Mouse (Mus musculus) kidney, embryonic 16.5 days (tissue): ENCODE results near the gene Fscn3. TPM values are rescaled to one million over a fixed set of nuclear protein-coding genes. Genes with fewer than 3 reads are reported as not detected.
A peak's percentile ranks its signal among the peaks of the same experiment; 100 is the strongest.

ENCODE experiments used
- ATAC-seq: fragments of 200-750 bp; cut with Nextera tagmentation; 2 replicates; pipeline ENCODE4 v1.8.0; 2017; ENCODE audit warnings: moderate TSS enrichment; ENCODE audit not compliant: low FRiP score, low TSS enrichment
- H3K27ac ChIP-seq: fragments of 300-500 bp; sonication (generic); 2 replicates; pipeline ENCODE4 v1.5.1; 2014; ENCODE audit warnings: low read length
- H3K27me3 ChIP-seq: fragments of 300-500 bp; sonication (generic); 2 replicates; pipeline ENCODE4 v1.6.1; 2014; ENCODE audit warnings: low read length, control low read depth, mixed read lengths; ENCODE audit not compliant: insufficient read depth
- H3K36me3 ChIP-seq: fragments of 300-500 bp; sonication (generic); 2 replicates; pipeline ENCODE4 v1.6.1; 2014; ENCODE audit warnings: low read length, control low read depth, mixed read lengths; ENCODE audit not compliant: insufficient read depth
- H3K4me1 ChIP-seq: fragments of 300-500 bp; sonication (generic); 2 replicates; pipeline ENCODE4 v1.6.1; 2014; ENCODE audit warnings: low read length, control low read depth, mixed read lengths; ENCODE audit not compliant: insufficient read depth
- H3K4me2 ChIP-seq: fragments of 300-500 bp; sonication (generic); replicated peaks from 2 replicates; pipeline ENCODE4 v1.6.1; 2014; ENCODE audit warnings: low read depth, low read length
- H3K4me3 ChIP-seq: fragments of 300-500 bp; sonication (generic); 2 replicates; pipeline ENCODE4 v1.5.1; 2014; ENCODE audit warnings: mild to moderate bottlenecking, low read length
- H3K9ac ChIP-seq: fragments of 300-500 bp; sonication (generic); replicated peaks from 2 replicates; pipeline ENCODE4 v1.6.1; 2014; ENCODE audit warnings: low read length
- H3K9me3 ChIP-seq: fragments of 300-500 bp; sonication (generic); 2 replicates; pipeline ENCODE4 v1.6.1; 2016; ENCODE audit warnings: low read length, control low read depth
- WGBS: fragments of 180-500 bp; shearing (Covaris S2); extraction: QIAGEN DNeasy Blood & Tissue Kit; methylation state at CpG from one replicate; pipeline ENCODE4 v1.1.7; 2014; 5-methylcytosine and 5-hydroxymethylcytosine counted together
- polyA plus RNA-seq: library from polyadenylated mRNA; unstranded; fragments of >200 nt; fragmentation: Nextera tagmentation; extraction: Ambion mirVana; gene quantifications from 2 replicates; pipeline ENCODE4 v1.2.1, GENCODE M21; 2015

Gene Fscn3
- polyA plus RNA-seq, 1 experiment from 2014 or later = not detected

GRCm38 (mm10) chr6:28479865-28480751, 52.5 kb downstream of the Fscn3 start:
- WGBS = under 1% methylated on average over 68 of the region's 68 CpGs
- Histone ChIP-seq H3K27ac (peak overlapping the region; percentile 78), H3K4me1 (peaks cover 33% of the 10 kb centered on the region), H3K4me3 (peak overlapping the region; percentile 85), H3K36me3 (peaks cover 6% of the 10 kb centered on the region; the same call in 1 of the 2 replicates), H3K4me2 (peak overlapping the region; percentile 79), H3K9ac (peak overlapping the region; percentile 82), H3K9me3 (no peaks in the 10 kb centered on the region), H3K27me3 (no peaks in the 10 kb centered on the region)
- peak; percentile 98 for ATAC-seq

- H3K9ac ChIP-seq = peak overlapping the region; percentile 82
- H3K4me3 ChIP-seq = peak overlapping the region; percentile 85
- WGBS = 4% methylated on average over 21 of the region's 21 CpGs
- no peak for ATAC-seq
- no peaks in the 10 kb centered on the region for H3K9me3 ChIP-seq
- H3K27me3 ChIP-seq = no peaks in the 10 kb centered on the region
- H3K27ac ChIP-seq = peak overlapping the region; percentile 78
- peaks cover 41% of the 10 kb centered on the region for H3K4me1 ChIP-seq
- H3K36me3 ChIP-seq = peaks cover 6% of the 10 kb centered on the region; the same call in 1 of the 2 replicates
- H3K4me2 ChIP-seq = peak overlapping the region; percentile 79
Observed at GRCm38 (mm10) chr6:28480752-28481492, 53.3 kb downstream of the Fscn3 start.

- Histone ChIP-seq H3K9me3 (no peaks in the 10 kb centered on the region), H3K36me3 (peaks cover 6% of the 10 kb centered on the region; the same call in 1 of the 2 replicates), H3K27me3 (no peaks in the 10 kb centered on the region), H3K4me1 (peaks cover 47% of the 10 kb centered on the region), H3K9ac (peak overlapping the region; percentile 10; the same call in 1 of the 2 replicates), H3K27ac (no peak overlapping the region), H3K4me2 (peak overlapping the region; percentile 24), H3K4me3 (no peak overlapping the region; the same call in 1 of the 2 replicates)
- ATAC-seq = no peak
- WGBS = 70% methylated on average over 4 of the region's 4 CpGs
Observed at GRCm38 (mm10) chr6:28482711-28483315, 55.2 kb downstream of the Fscn3 start.

- Histone ChIP-seq H3K9ac (no peak overlapping the region), H3K36me3 (peaks cover 10% of the 10 kb centered on the region; the same call in 1 of the 2 replicates), H3K27me3 (no peaks in the 10 kb centered on the region), H3K4me2 (no peak overlapping the region), H3K27ac (no peak overlapping the region), H3K4me3 (no peak overlapping the region), H3K9me3 (no peaks in the 10 kb centered on the region), H3K4me1 (peaks cover 51% of the 10 kb centered on the region)
- WGBS = 83% methylated on average over 2 of the region's 2 CpGs
- no peak for ATAC-seq
Observed at GRCm38 (mm10) chr6:28486008-28486407, 58.4 kb downstream of the Fscn3 start.

- no peak for ATAC-seq
- 83% methylated on average over 2 of the region's 2 CpGs for WGBS
- H3K9me3 ChIP-seq = no peaks in the 10 kb centered on the region
- no peaks in the 10 kb centered on the region for H3K27me3 ChIP-seq
- 0 out of 2 replicates have a peak overlapping the region, but pooled peaks have one; percentile 20 for H3K27ac ChIP-seq
- no peak overlapping the region for H3K9ac ChIP-seq
- H3K4me2 ChIP-seq = no peak overlapping the region
- peaks cover 10% of the 10 kb centered on the region; the same call in 1 of the 2 replicates for H3K36me3 ChIP-seq
- peaks cover 46% of the 10 kb centered on the region for H3K4me1 ChIP-seq
- no peak overlapping the region for H3K4me3 ChIP-seq
Observed at GRCm38 (mm10) chr6:28486471-28486870, 58.9 kb downstream of the Fscn3 start.

GRCm38 (mm10) chr6:28486905-28487304, 59.3 kb downstream of the Fscn3 start:
- Histone ChIP-seq H3K4me2 (no peak overlapping the region), H3K36me3 (peaks cover 7% of the 10 kb centered on the region; the same call in 1 of the 2 replicates), H3K27ac (no peak overlapping the region), H3K27me3 (no peaks in the 10 kb centered on the region), H3K9ac (no peak overlapping the region), H3K4me3 (no peak overlapping the region), H3K4me1 (peaks cover 42% of the 10 kb centered on the region), H3K9me3 (no peaks in the 10 kb centered on the region)
- 84% methylated on average over 7 of the region's 7 CpGs for whole genome bisulfite sequencing
- no peak for ATAC-seq

Other genes with a start within 250 kb of the Fscn3 start
- 13.5 and 17.9 TPM in 2 replicates for gene Zfp800, start 29.8 kb upstream of the Fscn3 start, polyA plus RNA-seq
- gene Arf5, start 4.2 kb upstream of the Fscn3 start, polyA plus RNA-seq = 328 and 350 TPM in 2 replicates
- gene Gcc1, start 601 bp downstream of the Fscn3 start, polyA plus RNA-seq = 11.5 and 12.6 TPM in 2 replicates
- not detected in 2 replicates for gene Pax4, start 21.6 kb downstream of the Fscn3 start, polyA plus RNA-seq
- 134 and 136 TPM in 2 replicates for gene Snd1, start 47.4 kb downstream of the Fscn3 start, polyA plus RNA-seq